Mouse (Mus musculus) embryonic facial prominence, embryonic 15.5 days (tissue): Measurements from ENCODE around the gene Lrrc45. TPM values are rescaled to one million over a fixed set of nuclear protein-coding genes. Genes with fewer than 3 reads are reported as not detected.

Experiments used
- ATAC-seq: fragments of 200-750 bp; cut with Nextera tagmentation; 2 replicates; pipeline ENCODE4 v1.8.0; 2017; ENCODE audit warnings: low read depth, moderate TSS enrichment; ENCODE audit not compliant: insufficient number of reproducible peaks, low FRiP score, low TSS enrichment
- H3K27ac ChIP-seq: fragments of 300-500 bp; sonication (generic); replicated peaks from 2 replicates; pipeline ENCODE4 v1.5.1; 2015; ENCODE audit warnings: mild to moderate bottlenecking, inconsistent platforms
- H3K27me3 ChIP-seq: fragments of 300-500 bp; sonication (generic); 2 replicates; pipeline ENCODE4 v1.6.1; 2015; ENCODE audit warnings: inconsistent platforms
- H3K36me3 ChIP-seq: fragments of 300-500 bp; sonication (generic); 2 replicates; pipeline ENCODE4 v1.6.1; 2015; ENCODE audit warnings: mild to moderate bottlenecking, inconsistent platforms
- H3K4me1 ChIP-seq: fragments of 300-500 bp; sonication (generic); 2 replicates; pipeline ENCODE4 v1.6.1; 2015; ENCODE audit warnings: inconsistent platforms
- H3K4me2 ChIP-seq: fragments of 300-500 bp; sonication (generic); replicated peaks from 2 replicates; pipeline ENCODE4 v1.6.1; 2015; ENCODE audit warnings: mild to moderate bottlenecking, inconsistent platforms
- H3K4me3 ChIP-seq: fragments of 300-500 bp; sonication (generic); replicated peaks from 2 replicates; pipeline ENCODE4 v1.5.1; 2015; ENCODE audit warnings: mild to moderate bottlenecking, inconsistent platforms
- H3K9ac ChIP-seq: fragments of 300-500 bp; sonication (generic); 2 replicates; pipeline ENCODE4 v1.6.1; 2015; ENCODE audit warnings: inconsistent platforms
- H3K9me3 ChIP-seq: fragments of 300-500 bp; sonication (generic); replicated peaks from 2 replicates; pipeline ENCODE4 v1.6.1; 2016; ENCODE audit warnings: inconsistent platforms
- WGBS: fragments of 180-500 bp; shearing (Covaris S2); methylation state at CpG from one replicate; pipeline ENCODE4 v1.1.7; 2015; 5-methylcytosine and 5-hydroxymethylcytosine counted together
- polyA plus RNA-seq: library from polyadenylated mRNA; unstranded; fragments of >200 nt; fragmentation: Nextera tagmentation; extraction: Ambion mirVana; gene quantifications from 2 replicates; pipeline ENCODE4 v1.2.1, GENCODE M21; 2015

Gene Lrrc45
- polyA plus RNA-seq, 1 experiment from 2014 or later = 82.2 TPM

DNA sequence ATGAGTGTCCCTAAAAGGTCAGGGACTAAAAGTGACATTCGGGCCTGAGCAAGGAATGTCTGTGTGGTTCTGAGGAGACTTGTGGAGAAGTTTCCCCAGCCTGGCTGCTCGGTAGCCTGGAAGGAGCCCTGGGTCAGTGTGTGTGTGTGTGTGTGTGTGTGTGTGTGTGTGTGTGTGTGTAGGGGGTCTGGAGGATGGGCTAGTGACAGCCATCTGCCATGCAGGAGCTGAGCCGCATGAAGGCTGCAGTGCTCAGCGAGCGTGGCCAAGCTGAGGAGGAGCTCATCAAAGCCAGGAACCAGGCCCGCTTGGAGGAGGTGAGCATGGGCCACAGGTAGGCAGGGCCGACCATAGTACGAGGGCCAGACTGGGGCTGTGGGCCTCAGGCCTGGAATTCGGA, 5.5 kb downstream of the Lrrc45 start:
- Histone ChIP-seq H3K4me2 (no peak overlapping the region), H3K9ac (no peak overlapping the region), H3K27me3 (no peaks in the 10 kb centered on the region), H3K27ac (no peak overlapping the region), H3K9me3 (no peaks in the 10 kb centered on the region), H3K4me1 (peaks cover 35% of the 10 kb centered on the region), H3K4me3 (no peak overlapping the region), H3K36me3 (peaks cover 46% of the 10 kb centered on the region)
- WGBS = 82% methylated on average over 9 of the region's 9 CpGs
- ATAC-seq = no peak

DNA sequence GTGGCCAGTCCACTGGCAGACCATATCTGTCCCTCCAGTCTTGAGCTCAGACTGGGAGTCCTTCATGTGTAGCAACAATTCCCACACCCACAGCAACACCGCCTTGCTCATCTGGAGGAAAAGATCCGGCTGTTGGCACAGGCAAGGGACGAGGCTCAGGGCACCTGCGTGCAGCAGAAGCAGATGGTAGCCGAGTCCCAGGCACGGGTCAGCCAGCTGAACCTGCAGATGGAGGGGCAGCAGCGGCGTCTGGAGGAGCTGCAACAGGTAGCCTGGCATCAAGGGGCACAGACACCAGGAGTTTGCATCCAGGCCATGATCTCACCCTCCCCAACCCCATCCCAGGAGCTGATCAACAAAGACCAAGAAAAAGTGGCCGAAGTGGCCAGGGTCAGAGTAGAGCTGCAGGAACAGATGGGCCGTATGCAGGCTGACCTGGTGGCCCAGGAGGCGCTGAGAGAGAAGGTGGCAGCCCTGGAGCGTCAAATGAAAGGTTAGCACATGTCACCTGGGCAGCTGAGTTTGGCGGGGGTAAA, 6.2 kb downstream of the Lrrc45 start:
- Histone ChIP-seq H3K27me3 (no peaks in the 10 kb centered on the region), H3K9ac (no peak overlapping the region), H3K9me3 (no peaks in the 10 kb centered on the region), H3K36me3 (peaks cover 46% of the 10 kb centered on the region), H3K27ac (no peak overlapping the region), H3K4me3 (no peak overlapping the region), H3K4me1 (peaks cover 28% of the 10 kb centered on the region), H3K4me2 (no peak overlapping the region)
- WGBS = 87% methylated on average over 13 of the region's 13 CpGs
- ATAC-seq = no peak

DNA sequence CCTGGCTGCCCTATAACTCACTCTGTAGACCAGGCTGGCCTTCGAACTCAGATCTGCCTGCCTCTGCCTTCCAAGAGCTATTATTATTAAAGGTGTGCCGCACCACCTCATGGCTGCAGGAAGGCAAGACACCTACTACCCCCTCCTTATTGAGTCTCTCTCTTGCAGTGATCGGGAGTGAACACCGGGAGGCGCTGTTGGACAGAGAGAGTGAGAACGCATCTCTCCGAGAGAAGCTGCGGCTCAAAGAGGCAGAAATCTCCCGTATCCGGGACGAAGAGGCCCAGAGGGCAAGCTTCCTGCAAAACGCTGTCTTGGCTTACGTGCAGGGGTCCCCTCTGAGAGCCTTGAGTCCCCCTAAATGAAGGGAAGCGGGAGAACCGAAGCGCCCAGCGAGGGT, 6.7 kb downstream of the Lrrc45 start:
- no peak for ATAC-seq
- H3K9ac ChIP-seq = peak overlapping the region; percentile 31; the same call in 1 of the 2 replicates

DNA sequence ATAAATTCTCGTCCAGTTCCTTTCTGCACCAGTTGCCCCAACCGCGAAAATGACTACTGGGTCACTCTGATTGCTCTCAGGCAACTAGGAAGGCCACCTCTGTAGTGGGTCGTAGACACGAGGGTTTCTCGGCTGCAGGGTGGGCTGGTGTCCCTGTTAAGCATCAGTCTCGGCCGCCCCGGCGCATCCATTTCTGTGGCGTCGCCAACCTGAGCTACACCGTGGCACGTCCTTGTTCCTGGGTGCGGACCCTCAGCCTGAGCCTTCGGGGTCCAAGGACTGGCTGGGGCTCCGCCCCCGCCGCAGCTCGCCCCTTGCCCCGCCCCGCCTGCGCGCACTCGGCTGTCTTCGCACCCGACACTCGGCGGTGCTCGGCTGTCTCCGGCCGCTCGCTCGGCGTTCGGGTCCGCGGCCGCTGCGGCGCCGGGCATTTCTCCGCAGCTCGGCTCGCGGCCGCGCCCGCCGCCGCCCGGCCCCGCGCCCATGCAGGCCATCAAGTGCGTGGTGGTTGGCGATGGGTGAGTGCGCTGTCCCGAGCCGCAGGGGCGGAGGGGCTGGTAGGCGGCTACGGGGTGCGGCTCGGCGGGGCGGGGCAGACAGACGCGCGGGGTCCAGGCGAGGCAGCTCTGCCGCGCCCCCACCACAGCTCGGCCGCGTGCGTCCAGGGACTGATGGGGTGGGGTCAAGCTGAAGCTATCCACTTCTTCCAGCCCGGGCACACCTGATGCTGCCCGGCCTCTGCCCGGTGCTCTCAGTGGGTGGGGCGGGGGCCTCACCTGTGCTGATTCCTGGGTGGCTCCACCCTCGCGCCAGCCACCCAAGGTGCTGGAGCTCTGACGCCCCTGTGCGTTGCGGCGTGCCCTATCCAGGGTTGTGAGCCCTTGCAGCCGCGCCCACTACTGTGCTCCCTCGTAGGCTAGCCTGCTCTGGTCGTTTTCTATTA, 7.7 kb downstream of the Lrrc45 start, which contains the start of gene Rac3:
Gene Rac3, plus strand, starts transcription at position 347 of the 943 bp plus-strand sequence.
- peaks cover 26% of the 10 kb centered on the region for H3K4me1 ChIP-seq
- peak; percentile 83 for ATAC-seq
- no peaks in the 10 kb centered on the region for H3K9me3 ChIP-seq
- WGBS = under 1% methylated on average over 86 of the region's 90 CpGs
- H3K4me2 ChIP-seq = peak within 1 kb of the TSS; percentile 97
- H3K27ac ChIP-seq = peak within 1 kb of the TSS; percentile 45
- peak within 1 kb of the TSS; percentile 59 for H3K9ac ChIP-seq
- peaks cover 31% of the 10 kb centered on the region for H3K36me3 ChIP-seq
- H3K4me3 ChIP-seq = peak within 1 kb of the TSS; percentile 67
- no peaks in the 10 kb centered on the region for H3K27me3 ChIP-seq

More for the DNA sequence above, 6.7 kb downstream of the Lrrc45 start:
- peak overlapping the region; percentile 67 for H3K4me3 ChIP-seq
- peak overlapping the region; percentile 97 for H3K4me2 ChIP-seq
- H3K27ac ChIP-seq = peak overlapping the region; percentile 45
- H3K4me1 ChIP-seq = peaks cover 23% of the 10 kb centered on the region
- H3K36me3 ChIP-seq = peaks cover 40% of the 10 kb centered on the region
- H3K27me3 ChIP-seq = no peaks in the 10 kb centered on the region
- H3K9me3 ChIP-seq = no peaks in the 10 kb centered on the region
- 12% methylated on average over 17 of the region's 17 CpGs for WGBS

DNA sequence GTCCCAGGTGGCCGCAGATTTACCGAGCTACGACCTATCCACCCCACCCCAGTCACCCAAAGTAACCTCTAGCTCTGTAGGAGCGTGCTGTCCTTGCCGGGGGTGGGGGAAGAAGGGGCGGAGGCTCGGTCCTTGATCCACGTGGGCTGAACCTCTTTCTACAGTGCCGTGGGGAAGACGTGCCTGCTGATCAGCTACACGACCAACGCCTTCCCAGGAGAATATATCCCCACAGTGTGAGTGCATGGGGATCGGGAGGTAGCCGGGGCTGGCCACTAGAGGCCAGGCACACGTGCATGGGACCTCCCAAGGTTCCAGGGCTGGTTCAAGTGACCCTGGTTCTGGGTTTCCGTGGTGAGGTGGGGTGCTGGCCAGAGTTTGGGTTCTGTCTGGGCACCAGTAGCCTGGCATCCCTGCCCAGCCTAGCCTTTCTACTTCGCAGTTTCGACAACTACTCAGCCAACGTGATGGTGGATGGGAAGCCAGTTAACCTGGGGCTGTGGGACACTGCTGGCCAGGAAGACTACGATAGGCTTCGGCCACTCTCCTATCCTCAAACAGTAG, 8.4 kb downstream of the Lrrc45 start:
- H3K4me2 ChIP-seq = peak overlapping the region; percentile 97
- peak overlapping the region; percentile 31; the same call in 1 of the 2 replicates for H3K27ac ChIP-seq
- no peaks in the 10 kb centered on the region for H3K27me3 ChIP-seq
- peak overlapping the region; percentile 67 for H3K4me3 ChIP-seq
- ATAC-seq = no peak
- 20% methylated on average over 21 of the region's 21 CpGs for WGBS
- H3K9ac ChIP-seq = peak overlapping the region; percentile 59
- peaks cover 32% of the 10 kb centered on the region for H3K4me1 ChIP-seq
- H3K9me3 ChIP-seq = no peaks in the 10 kb centered on the region
- H3K36me3 ChIP-seq = peaks cover 23% of the 10 kb centered on the region

DNA sequence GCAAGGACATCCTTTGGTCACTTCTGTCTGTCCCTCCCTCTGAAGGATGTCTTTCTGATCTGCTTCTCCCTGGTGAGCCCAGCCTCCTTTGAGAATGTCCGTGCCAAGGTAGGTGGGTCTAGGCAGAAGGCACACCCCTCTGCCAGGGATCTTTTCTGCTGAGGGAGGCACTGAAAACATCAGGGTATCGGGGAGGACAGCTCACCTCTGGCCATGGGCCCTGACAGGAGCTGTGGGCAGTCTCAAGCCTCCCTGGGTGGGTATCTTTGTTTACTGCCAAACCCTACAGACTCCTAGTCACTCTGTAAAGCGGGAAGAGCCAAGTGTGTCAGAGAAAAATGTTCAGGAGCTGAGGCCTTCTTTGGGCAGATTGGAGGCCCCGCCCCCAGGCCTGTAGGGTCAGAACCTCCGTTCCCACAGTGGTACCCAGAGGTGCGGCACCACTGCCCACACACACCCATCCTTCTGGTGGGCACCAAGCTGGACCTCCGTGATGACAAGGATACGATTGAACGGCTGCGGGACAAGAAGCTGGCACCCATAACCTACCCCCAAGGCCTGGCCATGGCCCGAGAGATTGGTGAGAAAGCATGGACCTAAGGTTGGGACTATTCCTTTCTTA, 9.1 kb downstream of the Lrrc45 start:
- H3K9ac ChIP-seq = no peak overlapping the region
- H3K4me1 ChIP-seq = peaks cover 32% of the 10 kb centered on the region
- no peaks in the 10 kb centered on the region for H3K9me3 ChIP-seq
- H3K36me3 ChIP-seq = peaks cover 16% of the 10 kb centered on the region
- no peak for ATAC-seq
- H3K4me2 ChIP-seq = peak overlapping the region; percentile 97
- no peak overlapping the region for H3K27ac ChIP-seq
- no peaks in the 10 kb centered on the region for H3K27me3 ChIP-seq
- 86% methylated on average over 11 of the region's 11 CpGs for WGBS
- peak overlapping the region; percentile 67; the same call in 1 of the 2 replicates for H3K4me3 ChIP-seq

DNA sequence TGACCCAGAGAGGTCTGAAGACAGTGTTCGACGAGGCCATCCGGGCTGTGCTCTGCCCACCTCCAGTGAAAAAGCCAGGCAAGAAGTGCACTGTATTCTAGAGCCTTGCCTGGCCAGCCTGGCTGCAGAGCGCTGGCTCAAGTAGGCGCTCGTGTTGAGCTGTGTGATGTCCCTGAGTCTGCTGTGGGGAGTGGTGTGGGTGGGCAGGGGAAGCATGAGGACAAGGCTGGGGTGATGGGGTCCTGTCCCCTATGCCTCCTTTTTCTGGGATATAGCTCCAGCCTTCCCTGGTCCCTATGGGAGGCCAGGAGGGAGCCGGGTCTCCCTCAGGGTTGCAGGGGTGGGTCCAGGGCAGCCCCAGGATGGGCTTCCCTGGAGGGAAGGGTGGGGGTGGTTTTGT, 9.8 kb downstream of the Lrrc45 start:
- no peak overlapping the region for H3K4me3 ChIP-seq
- H3K27me3 ChIP-seq = no peaks in the 10 kb centered on the region
- peaks cover 10% of the 10 kb centered on the region for H3K36me3 ChIP-seq
- H3K9me3 ChIP-seq = no peaks in the 10 kb centered on the region
- H3K4me1 ChIP-seq = peaks cover 32% of the 10 kb centered on the region
- no peak overlapping the region for H3K4me2 ChIP-seq
- ATAC-seq = no peak
- H3K27ac ChIP-seq = no peak overlapping the region
- H3K9ac ChIP-seq = no peak overlapping the region
- 91% methylated on average over 7 of the region's 7 CpGs for WGBS

DNA sequence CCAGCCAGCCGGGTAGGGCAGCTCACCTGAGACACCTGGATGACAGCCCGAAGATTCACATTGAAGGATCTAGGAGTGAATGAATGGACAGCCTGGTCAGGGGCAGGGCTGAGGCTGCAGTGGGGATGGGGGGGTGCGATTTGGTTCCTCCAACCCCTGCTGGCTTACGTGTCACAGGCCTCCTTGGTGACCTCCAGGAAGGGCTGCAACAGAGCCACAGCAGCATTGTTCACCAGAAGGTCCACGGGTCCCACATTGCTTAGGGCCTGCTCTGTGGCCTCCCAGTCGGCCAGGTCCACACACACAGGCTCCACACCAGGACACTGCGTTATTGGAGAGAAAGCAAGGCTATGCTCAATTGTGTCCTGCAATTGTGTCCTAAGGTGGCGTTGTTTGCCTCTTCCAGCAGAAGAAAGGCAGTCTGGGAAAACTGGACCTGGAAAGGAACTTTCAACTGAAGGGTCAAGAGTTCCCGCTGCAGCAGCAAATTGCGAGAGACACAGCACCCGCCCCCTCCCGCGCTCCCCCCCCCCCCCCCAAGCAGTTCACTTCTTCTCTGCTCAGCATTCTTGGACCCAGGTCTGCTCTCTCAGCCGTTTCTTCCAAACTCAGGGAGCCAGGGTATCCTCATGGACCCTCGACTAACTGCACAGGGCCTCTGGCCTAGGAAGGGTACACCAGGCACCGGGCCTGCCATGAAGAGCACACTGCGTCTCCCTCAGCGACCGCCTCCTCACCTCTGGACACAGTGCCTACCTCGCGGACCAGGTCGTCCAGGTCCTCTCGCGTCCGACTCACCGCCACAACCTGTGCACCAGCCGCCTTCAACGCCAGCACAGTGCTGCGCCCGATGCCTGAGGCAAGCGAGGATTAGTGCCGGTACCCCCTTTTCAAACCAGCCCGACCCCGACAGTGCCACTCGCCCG, 12.8 kb downstream of the Lrrc45 start:
- H3K27ac ChIP-seq = no peak overlapping the region
- 19% methylated on average over 33 of the region's 36 CpGs for WGBS
- peak overlapping the region; percentile 67 for H3K4me3 ChIP-seq
- H3K36me3 ChIP-seq = no peaks in the 10 kb centered on the region
- ATAC-seq = peak; percentile 6; the same call in 1 of the 2 replicates
- H3K9me3 ChIP-seq = no peaks in the 10 kb centered on the region
- H3K9ac ChIP-seq = peak overlapping the region; percentile 45
- peaks cover 32% of the 10 kb centered on the region for H3K4me1 ChIP-seq
- no peaks in the 10 kb centered on the region for H3K27me3 ChIP-seq
- peak overlapping the region; percentile 93 for H3K4me2 ChIP-seq

DNA sequence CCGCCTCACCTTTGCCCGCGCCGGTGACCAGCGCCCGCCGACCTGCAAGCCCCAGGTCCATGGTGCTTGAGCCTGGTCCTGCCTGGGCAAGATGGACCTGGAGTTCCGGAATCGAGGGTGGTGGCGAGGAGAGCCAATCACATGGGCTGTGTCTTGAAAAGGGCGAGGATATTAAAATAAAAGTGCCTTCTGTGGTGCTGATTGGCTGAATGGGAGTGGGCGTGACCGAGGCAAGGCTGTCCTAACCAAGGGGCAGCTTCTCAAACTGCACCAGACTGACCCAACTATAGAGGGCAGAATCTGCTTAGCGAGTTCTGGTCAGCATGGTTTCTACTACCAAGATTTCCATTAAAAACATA, 13.4 kb downstream of the Lrrc45 start, which contains the start of gene Dcxr:
Gene Dcxr, minus strand, starts transcription at position 113 of the 359 bp plus-strand sequence.
- WGBS = 1% methylated on average over 14 of the region's 14 CpGs
- peaks cover 31% of the 10 kb centered on the region for H3K4me1 ChIP-seq
- no peak within 1 kb of the TSS for H3K27ac ChIP-seq
- peak within 1 kb of the TSS; percentile 93 for H3K4me2 ChIP-seq
- peak within 1 kb of the TSS; percentile 45 for H3K9ac ChIP-seq
- H3K4me3 ChIP-seq = peak within 1 kb of the TSS; percentile 67
- H3K36me3 ChIP-seq = no peaks in the 10 kb centered on the region
- H3K27me3 ChIP-seq = no peaks in the 10 kb centered on the region
- ATAC-seq = peak; percentile 82
- no peaks in the 10 kb centered on the region for H3K9me3 ChIP-seq

DNA sequence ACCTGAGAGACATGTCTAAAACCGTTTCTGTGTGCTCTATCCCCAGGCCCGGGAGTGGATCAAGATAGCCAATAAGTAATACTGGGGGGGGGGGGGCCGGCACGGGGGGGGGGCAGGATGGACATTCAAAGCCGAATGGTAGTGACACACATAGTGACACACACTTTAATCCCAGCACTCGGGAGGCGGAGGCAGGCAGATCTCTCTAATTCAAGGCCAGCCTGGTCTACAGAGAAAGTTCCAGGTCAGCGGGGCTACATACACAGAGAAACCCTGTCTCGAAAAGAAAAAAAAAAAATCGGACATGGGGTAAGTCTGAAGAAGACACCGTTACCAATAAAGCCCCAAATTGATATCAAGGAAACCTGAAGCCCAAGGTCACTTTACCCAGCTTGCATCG, 13.8 kb downstream of the Lrrc45 start:
- Histone ChIP-seq H3K4me3 (no peak overlapping the region), H3K9ac (no peak overlapping the region), H3K4me1 (peaks cover 31% of the 10 kb centered on the region), H3K27ac (no peak overlapping the region), H3K36me3 (no peaks in the 10 kb centered on the region), H3K4me2 (peak overlapping the region; percentile 93), H3K27me3 (no peaks in the 10 kb centered on the region), H3K9me3 (no peaks in the 10 kb centered on the region)
- no peak for ATAC-seq
- 62% methylated on average over 12 of the region's 12 CpGs for WGBS
